Mouse (Mus musculus) gastrocnemius, adult 2 months (tissue): ENCODE results near the gene Cops4. TPM values are rescaled to one million over a fixed set of nuclear protein-coding genes. Genes with fewer than 3 reads are reported as not detected.

Experiments used
- DNase-seq: peaks from one replicate; pipeline ENCODE4 v3.0.0; 2022
- H3K27ac ChIP-seq: fragments of 200-600 bp; 2 replicates; pipeline ENCODE4 v1.8.1; 2022; ENCODE audit warnings: mild to moderate bottlenecking
- H3K4me3 ChIP-seq: fragments of 200-600 bp; 2 replicates; pipeline ENCODE4 v1.8.1; 2022; ENCODE audit warnings: mild to moderate bottlenecking, moderate library complexity
- CTCF ChIP-seq: fragments of 200-600 bp; IDR thresholded peaks from 2 replicates; pipeline ENCODE4 v1.8.1; 2022; ENCODE audit warnings: antibody characterized with exemption, mild to moderate bottlenecking, moderate library complexity
- intact Hi-C: fragments of 180-260 bp; cut with DNase I; formaldehyde crosslinking; loops from one replicate; pipeline ENCODE4 v1.15.1; 2025
- microRNA-seq: library from miRNA; unstranded; fragments of <30 nt; microRNA quantifications from one replicate; pipeline ENCODE4 v1.2.0, GENCODE M21; 2021
- total RNA-seq, 2 experiments: library from RNA; stranded (reverse); gene quantifications; 2 replicates each; pipeline ENCODE4 v1.2.3; 2021

Gene Cops4
- total RNA-seq, 2 experiments from 2014 or later = 111 to 121 TPM

DNA sequence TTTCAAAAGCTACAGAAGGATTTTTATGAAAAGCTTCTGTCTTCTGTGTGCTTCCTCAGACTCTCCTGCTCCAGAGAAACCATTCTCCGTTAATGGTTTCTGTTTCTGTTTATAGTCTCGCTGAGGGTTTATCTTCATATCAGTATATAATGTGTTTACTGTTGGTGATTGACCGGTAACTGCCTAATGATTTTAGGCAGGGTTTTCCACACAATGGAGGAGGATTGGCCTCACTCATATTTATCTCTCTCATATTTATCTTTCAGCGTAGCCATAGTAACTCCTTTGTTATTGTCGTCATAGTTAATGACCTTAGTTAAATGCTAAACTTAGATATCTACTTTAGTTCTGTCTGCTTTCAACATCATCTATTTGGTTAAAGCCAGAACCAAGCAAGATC is 72.4 kb downstream of the Cops4 start:
- intact Hi-C loops = no loop called here
- Histone ChIP-seq H3K4me3 (no peak overlapping the region), H3K27ac (no peak overlapping the region)
- DNase-seq = no peak
- no peak for TF ChIP-seq CTCF

DNA sequence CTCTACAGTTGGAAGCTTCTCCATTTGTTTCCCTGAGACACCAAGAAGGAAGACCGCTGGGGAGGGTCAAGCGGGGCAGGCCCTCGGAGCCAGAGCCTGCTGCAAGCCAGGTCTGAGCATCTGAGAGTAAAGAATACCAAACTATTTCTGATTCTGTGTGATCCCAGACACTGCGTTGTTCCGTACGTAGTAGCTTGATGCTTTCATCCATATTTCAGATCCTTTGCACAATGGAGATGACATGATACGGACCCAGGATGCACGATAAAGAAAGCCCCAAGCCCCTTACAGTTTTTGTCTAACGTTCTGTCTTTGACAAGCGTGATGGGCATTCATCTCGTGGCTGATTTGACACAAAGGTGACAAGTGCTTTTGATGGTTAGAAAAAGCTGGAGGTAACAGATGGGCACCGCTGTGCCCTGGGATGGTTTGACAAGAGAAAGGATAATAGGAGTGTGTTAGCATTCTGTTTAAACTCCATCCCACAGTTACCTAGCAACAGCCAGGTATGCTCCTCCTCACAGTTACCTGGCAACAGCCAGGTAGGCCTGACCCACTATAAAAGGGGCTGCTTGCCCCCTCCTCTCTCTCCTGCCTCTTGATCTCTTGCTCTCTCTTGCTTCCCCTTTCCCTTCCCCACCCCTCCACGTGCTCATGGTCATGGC is 76.8 kb downstream of the Cops4 start:
- intact Hi-C loops = no loop called here
- no peak overlapping the region for H3K4me3 ChIP-seq
- no peak for DNase-seq
- TF ChIP-seq CTCF = no peak
- H3K27ac ChIP-seq = no peak overlapping the region

DNA sequence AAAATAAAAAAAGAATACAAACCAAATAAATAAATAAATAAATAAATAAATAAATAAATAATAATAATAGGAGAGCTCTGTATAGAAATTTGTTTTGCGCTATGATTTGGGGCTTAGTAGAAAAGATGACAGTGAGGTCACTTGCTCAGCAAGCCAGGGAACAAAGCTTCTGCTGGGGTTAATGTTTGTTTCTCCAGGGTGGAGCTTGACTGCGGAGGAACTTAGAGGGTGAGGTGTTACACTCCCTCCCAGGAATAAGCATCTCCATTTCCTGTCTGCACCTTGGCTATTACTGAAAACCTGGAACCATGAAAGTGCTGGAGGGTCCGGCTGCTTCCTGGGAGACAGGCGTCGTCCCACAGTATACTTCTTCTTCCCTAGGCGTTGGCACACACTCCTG is 77.9 kb downstream of the Cops4 start:
- intact Hi-C loops = no loop called here
- Histone ChIP-seq H3K27ac (no peak overlapping the region), H3K4me3 (no peak overlapping the region)
- no peak for TF ChIP-seq CTCF
- no peak for DNase-seq

Small RNA genes lying within 50 kb of the gene (microRNA-seq; reads per million reads assigned to microRNA genes)
- not detected for gene Gm23222

Other genes starting within 250 kb of the Cops4 start
- gene Sec31a, start 102.1 kb upstream of the Cops4 start, total RNA-seq = 10 to 100 TPM; 65.4 to 71.0 TPM
- gene Lin54, start 17.7 kb upstream of the Cops4 start, total RNA-seq = 1 to 10 TPM; 3.2 to 4.9 TPM
- not detected for gene Plac8, start 53.9 kb downstream of the Cops4 start, total RNA-seq
- gene Coq2, start 156.8 kb downstream of the Cops4 start, total RNA-seq = 10 to 100 TPM; 72.2 to 74.6 TPM
- gene Hpse, start 201.4 kb downstream of the Cops4 start, total RNA-seq = under 1 TPM; 0.20 to 0.45 TPM